ENCODE assay signal across 7 mouse cellular contexts in the genomic region with DNA sequence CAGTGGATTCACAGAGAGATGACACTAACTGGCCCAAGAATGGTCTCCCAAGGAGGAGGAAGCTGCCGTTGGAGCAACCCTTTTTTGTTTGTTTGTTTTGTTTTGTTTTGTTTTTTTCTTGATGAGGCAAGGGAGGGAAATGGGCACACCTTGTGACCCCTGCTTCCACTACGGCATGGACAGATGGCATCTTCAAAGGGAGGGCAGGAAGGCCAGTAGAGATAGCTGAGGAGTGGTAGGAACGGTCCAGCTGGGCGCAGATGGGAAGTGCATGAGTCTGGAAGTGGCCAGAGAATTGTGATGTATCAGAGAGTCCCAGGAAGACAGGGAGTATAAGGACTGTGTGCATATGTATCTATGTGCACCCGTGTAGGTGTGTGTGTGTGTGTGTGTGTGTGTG.
"Had no signal": no experiment of that assay in that cellular context is flagged by ENCODE, and none has a peak within 500 bp of the region (broad histone marks: within the 10 kb centered on the region; RNA-seq: fewer than 3 reads in every experiment).

No protein-coding gene starts in this region.

- DNase-seq: lung, adult 2 months; lung, postnatal 14 days; lung, postnatal 36 days; right cerebral cortex, postnatal 14 days; thymus, adult 2 months; thymus, postnatal 25 days; thymus, postnatal 4 days had no signal
